Mouse (Mus musculus): ENCODE data around the gene Fam110c.
A peak's percentile ranks its signal among the peaks of the same experiment; 100 is the strongest.
"Not testable (repeated sequence)": the region's sequence is repeated elsewhere in the genome, so short reads cannot be mapped to it uniquely, and the experiment has no call there.

The Fam110c gene

GRCm38 (mm10) chr12:31073412-31074354, at the start of gene Fam110c:
TSS of gene Fam110c (plus strand) at chr12:31073861.
- DNase-seq (ENCODE audit: low spot score) = peak; percentile 92

GRCm38 (mm10) chr12:31026423-31026822, 47.2 kb upstream of the Fam110c start:
- no peak for DNase-seq (ENCODE audit: low spot score)

- DNase-seq (ENCODE audit: low spot score) = no peak
Measured at GRCm38 (mm10) chr12:31052066-31052465, 21.6 kb upstream of the Fam110c start.

- no peak for DNase-seq (ENCODE audit: low spot score)
Measured at GRCm38 (mm10) chr12:31056291-31056864, 17.3 kb upstream of the Fam110c start.

- DNase-seq (ENCODE audit: low spot score) = peak; percentile 72
Measured at GRCm38 (mm10) chr12:31059393-31059853, 14.2 kb upstream of the Fam110c start.

- no peak for DNase-seq (ENCODE audit: low spot score)
Measured at GRCm38 (mm10) chr12:31060245-31060644, 13.4 kb upstream of the Fam110c start.

GRCm38 (mm10) chr12:31071222-31071621, 2.4 kb upstream of the Fam110c start:
- no peak for DNase-seq (ENCODE audit: low spot score)

- not testable (repeated sequence) for DNase-seq (ENCODE audit: low spot score)
Measured at GRCm38 (mm10) chr12:31074355-31074786, 710 bp downstream of the Fam110c start.

GRCm38 (mm10) chr12:31074839-31075538, 1.3 kb downstream of the Fam110c start:
- DNase-seq (ENCODE audit: low spot score) = peak; percentile 60

- DNase-seq (ENCODE audit: low spot score) = no peak
Measured at GRCm38 (mm10) chr12:31077020-31077419, 3.4 kb downstream of the Fam110c start.

GRCm38 (mm10) chr12:31078030-31078429, 4.4 kb downstream of the Fam110c start:
- no peak for DNase-seq (ENCODE audit: low spot score)

GRCm38 (mm10) chr12:31080352-31080751, 6.7 kb downstream of the Fam110c start:
- DNase-seq (ENCODE audit: low spot score) = no peak

GRCm38 (mm10) chr12:31080890-31081554, 7.4 kb downstream of the Fam110c start:
- no peak for DNase-seq (ENCODE audit: low spot score)

- DNase-seq (ENCODE audit: low spot score) = no peak
Measured at GRCm38 (mm10) chr12:31083007-31083406, 9.3 kb downstream of the Fam110c start.

- DNase-seq (ENCODE audit: low spot score) = peak; percentile 64
Measured at GRCm38 (mm10) chr12:31083407-31083806, 9.7 kb downstream of the Fam110c start.

GRCm38 (mm10) chr12:31087060-31087459, 13.4 kb downstream of the Fam110c start:
- DNase-seq (ENCODE audit: low spot score) = no peak

GRCm38 (mm10) chr12:31090401-31090800, 16.7 kb downstream of the Fam110c start:
- no peak for DNase-seq (ENCODE audit: low spot score)

- no peak for DNase-seq (ENCODE audit: low spot score)
Measured at GRCm38 (mm10) chr12:31090882-31091640, 17.4 kb downstream of the Fam110c start.

GRCm38 (mm10) chr12:31092481-31092880, 18.8 kb downstream of the Fam110c start:
- no peak for DNase-seq (ENCODE audit: low spot score)

- DNase-seq (ENCODE audit: low spot score) = no peak
Measured at GRCm38 (mm10) chr12:31097185-31097584, 23.5 kb downstream of the Fam110c start.

GRCm38 (mm10) chr12:31101190-31101589, 27.5 kb downstream of the Fam110c start:
- DNase-seq (ENCODE audit: low spot score) = no peak
